Mouse (Mus musculus): ENCODE data around the gene Fam117b. TPM values are rescaled to one million over a fixed set of nuclear protein-coding genes. Genes with fewer than 3 reads are reported as not detected.

Gene Fam117b
- polyA plus RNA-seq, 1 experiment: 67.8 TPM

DNA sequence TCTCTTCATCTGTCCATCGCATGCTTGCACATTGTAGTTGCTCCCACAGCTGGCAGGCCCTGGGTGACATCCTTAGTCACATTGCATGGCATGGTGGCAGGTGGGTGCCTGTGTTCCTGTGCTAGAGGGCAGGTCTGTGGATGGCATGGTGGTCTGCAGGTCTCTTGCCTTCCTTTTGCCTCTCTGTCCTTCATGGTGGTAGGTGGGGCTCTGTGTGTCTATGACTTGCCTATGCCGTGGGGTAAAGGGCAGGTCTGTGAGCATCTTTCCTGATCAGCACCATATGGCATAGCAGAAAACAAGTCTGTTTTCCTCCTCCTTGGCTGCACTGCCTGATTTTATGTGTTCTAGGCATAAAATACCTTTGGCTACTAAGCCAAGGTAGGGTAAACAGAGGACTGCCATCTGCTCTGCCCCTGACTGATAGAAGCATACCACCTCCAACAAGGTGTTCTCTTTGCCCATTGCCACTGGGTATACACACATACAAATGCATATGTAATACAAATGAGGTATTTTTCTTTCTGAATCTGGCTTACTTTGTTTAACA lies 14.4 kb downstream of the Fam117b start:
- TF ChIP-seq GATA1 (IDR thresholded peaks at IDR 0.05; ENCODE audit: low read length): no peak

DNA sequence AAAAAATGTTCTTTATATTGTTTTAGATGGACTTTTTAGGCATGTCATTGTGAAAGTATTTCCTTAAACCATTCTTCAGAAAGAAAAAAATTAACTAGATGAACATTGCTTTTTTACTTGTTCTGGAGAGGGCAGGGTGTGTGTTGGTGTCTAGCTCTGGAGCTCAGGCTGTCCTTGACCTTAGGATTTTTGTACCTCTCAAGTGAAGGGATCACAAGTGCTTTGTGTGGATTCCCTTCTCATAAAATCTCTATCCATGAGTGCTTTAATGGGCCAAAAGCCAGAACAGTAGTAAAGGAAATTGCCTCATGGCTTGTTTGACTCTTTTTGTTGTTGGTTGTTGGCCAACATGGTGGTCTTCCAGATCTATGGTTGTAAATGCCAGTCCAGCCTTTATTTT lies 18.1 kb downstream of the Fam117b start:
- TF ChIP-seq GATA1 (IDR thresholded peaks at IDR 0.05; ENCODE audit: low read length): no peak

DNA sequence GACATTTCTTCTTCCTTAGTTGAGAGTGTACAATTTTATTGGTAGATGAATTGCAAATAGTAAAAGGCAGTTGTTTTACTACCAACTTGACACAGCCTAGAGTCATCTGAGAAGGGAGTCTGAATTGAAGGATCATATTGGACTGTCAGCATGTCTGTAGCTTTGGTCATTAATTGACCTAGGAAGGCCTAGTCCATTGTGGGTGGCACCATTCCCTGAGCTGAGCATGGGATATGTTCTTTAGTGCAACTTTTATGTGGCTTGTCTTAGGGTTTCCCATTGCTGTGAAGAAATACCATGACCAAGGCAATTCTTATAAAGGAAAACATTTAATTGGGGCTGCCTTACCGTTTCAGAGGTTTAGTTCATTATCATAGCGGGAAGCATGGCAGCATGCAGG lies 20.2 kb downstream of the Fam117b start:
- TF ChIP-seq GATA1 (IDR thresholded peaks at IDR 0.05; ENCODE audit: low read length): no peak

DNA sequence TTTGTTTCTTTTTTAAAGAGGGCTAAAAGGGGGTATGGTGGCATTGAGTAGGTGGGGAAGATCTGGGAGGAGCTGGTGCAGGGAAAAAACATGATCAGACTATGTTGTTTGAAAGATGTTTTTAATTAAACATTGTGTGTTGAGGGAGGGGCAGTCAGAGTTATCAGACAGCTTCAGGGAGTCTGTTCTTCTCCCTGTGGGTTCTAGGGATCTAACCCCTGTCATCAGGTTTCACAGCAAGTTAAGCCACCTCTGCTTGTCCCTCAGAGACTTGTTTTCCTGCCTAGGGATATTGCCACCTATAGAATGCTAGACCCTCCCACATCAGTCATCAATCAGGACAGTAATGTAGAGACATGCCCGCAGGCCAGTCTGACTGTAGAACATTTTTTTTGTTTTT lies 28.3 kb downstream of the Fam117b start:
- no peak for TF ChIP-seq GATA1 (IDR thresholded peaks at IDR 0.05; ENCODE audit: low read length)

DNA sequence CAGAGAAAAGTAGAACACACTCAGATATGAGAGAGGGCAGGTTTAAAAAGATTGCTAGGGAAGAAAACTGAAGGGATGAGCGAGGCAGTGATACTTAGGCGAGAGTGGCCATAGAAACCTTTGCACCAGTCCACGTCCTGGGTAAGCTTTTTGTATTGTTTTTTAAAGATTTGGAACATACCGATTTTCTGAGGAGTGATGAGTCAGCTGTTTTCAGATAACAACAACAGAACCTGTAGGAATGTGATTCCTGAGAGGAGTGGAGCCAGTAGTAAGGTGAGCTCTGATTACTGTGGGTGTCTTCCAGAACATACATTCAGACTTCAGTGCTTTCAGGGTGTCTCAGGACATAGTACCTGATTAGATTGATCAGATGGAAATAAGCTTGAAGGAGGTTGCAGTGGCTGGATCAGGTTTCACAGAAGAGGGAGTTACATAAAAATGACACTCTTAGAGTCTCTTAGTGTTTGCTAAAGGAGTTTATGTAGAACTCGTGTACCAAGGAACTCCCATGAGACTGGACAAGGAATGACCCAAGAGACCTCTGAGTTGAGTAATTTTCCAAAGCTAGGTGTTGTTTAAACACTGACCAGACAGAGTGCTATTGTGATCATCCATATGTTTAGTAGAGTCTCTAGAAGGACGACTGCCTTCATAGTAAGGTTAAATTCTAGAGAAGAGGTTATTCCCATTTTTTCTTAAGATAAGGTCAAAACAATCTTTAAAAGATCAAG lies 29.4 kb downstream of the Fam117b start:
- no peak for TF ChIP-seq GATA1 (IDR thresholded peaks at IDR 0.05; ENCODE audit: low read length)

DNA sequence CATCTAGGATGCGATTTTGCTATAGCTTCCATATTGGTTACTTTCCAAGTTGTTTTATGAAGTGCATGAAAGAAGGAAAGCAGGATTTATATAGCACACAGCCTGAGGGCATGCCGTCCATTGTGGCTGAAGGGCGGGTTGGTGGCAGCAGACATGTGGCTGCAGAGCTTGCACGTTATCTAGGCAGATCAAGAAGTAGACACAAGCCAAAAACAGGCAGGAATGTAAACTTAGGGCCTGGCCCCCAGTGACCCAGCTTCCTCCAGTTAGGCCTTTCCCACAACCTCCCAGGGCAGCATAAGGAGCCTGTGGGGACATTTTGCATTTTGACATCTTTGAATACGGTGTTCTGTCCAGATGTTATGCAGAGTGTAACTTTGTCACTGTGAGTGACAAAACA lies 31.0 kb downstream of the Fam117b start:
- TF ChIP-seq GATA1 (IDR thresholded peaks at IDR 0.05; ENCODE audit: low read length): no peak

DNA sequence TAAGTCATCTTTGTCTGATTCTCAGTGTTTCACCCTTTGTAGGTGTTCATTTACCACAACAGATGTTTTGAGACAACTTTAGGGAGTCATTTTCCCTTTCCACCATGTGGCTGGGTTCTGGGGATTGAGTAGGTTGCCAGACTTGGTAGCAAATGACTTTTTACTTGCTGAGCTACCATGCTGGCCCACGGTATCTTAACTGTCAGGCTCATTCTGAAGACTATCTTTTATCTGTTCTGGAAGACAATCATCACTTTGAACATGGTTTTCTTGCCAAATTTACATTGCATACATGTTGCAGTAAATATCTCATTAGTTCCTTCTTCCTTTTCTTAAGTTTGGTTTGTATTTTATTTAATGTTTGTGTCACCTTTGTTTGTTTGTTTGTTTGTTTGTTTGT lies 33.2 kb downstream of the Fam117b start:
- no peak for TF ChIP-seq GATA1 (IDR thresholded peaks at IDR 0.05; ENCODE audit: low read length)

DNA sequence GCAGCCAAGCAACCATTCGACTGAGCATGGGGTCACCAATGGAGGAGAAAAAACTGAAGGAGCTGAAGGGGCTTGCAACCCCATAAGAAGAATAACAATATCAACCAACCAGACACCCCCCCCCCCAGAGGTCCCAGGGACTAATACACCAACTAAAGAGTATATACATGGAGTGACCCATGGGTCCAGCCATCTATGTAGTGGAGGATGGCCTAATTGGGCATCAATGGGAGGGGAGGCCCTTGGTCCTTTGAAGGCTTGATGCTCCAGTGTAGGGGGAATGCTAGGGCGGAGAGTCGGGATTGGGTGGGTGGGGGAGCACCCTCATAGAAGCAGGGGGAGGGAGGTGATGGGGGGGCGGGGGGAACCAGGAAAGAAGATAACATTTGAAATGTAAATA lies 34.7 kb downstream of the Fam117b start:
- no peak for TF ChIP-seq GATA1 (IDR thresholded peaks at IDR 0.05; ENCODE audit: low read length)

DNA sequence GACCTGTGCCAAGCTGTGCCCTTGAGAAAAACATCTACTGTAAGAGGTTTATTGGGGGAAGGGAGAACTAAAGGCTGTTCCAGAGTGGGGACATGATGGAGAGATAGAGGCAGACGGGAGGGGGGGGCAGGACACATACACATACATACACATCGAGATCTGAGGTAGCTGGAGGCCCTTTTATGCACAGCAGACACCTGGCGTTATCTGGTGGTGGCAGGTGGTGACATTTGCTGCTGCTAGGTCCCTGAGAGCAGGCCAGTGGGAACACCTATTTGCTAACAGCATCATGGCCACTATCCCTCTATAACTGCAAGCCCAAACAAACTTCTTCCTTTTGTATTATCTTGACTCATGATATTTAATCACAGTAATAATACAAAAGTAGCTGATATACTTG lies 44.4 kb downstream of the Fam117b start:
- TF ChIP-seq GATA1 (IDR thresholded peaks at IDR 0.05; ENCODE audit: low read length): no peak

DNA sequence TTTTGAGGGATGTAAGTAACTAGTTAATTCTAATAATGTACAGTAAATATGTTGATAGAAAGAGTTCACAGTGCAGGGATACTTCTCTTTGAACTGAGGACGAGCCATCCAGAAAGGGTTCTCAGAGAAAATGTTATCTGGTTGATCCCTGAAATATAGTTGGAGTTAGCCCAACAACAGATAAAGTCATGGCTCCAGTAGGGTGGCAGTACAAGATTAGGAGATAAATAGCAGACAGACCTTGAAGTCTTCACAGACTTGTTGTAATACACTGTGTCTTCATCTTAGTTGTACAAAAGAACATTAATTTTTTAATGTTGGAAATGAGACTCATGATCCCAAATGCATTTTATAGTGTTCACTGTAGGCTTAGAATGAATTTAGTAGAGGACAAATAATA lies 47.1 kb downstream of the Fam117b start:
- no peak for TF ChIP-seq GATA1 (IDR thresholded peaks at IDR 0.05; ENCODE audit: low read length)

DNA sequence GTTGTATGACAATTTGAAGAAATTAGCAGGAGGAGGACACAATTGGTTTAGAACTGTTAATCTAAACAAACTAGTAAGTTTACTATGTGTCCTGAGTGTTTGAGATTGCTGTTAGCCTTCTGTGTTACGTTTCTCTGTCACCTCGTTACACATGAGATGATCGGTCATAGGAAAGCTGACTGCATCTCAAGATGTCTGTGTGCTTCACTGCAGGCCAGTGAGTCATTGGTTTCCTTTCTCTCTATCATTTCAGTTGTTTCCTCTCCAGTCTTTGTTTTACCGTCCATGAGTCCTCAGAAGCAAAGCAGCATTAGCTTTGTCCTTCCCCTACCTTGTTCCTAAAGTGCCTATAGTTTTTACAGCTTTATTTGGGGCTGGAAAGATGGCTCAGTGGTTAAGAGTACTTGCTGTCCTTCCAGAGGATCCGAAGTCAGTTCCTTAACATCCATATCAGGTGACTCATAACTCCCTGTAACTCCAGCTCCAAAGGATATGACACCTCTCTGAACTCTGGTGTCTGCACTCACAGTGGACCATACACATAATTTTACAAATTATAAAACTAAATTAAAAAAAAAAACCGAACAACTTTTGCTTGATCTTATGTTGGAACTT lies 53.5 kb downstream of the Fam117b start:
- no peak for TF ChIP-seq GATA1 (IDR thresholded peaks at IDR 0.05; ENCODE audit: low read length)

DNA sequence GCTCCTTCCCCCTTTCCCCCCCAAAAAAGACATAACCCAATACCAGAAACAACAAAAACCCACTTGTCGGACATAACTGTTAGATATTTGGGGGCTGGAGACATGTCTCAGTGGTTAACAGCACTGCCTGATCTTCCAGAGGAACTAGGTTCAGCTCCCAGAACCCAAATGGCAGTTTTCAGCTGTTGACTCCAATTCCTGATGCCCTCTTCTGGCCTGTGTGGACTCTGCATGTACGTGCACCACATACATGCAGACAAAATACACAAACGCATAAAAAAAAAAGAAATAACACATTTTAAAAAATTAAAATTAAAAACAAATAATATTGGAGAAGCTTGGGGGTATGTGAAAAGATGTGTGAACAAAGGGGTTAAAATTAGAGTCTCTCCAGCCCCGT lies 54.5 kb downstream of the Fam117b start:
- no peak for TF ChIP-seq GATA1 (IDR thresholded peaks at IDR 0.05; ENCODE audit: low read length)

DNA sequence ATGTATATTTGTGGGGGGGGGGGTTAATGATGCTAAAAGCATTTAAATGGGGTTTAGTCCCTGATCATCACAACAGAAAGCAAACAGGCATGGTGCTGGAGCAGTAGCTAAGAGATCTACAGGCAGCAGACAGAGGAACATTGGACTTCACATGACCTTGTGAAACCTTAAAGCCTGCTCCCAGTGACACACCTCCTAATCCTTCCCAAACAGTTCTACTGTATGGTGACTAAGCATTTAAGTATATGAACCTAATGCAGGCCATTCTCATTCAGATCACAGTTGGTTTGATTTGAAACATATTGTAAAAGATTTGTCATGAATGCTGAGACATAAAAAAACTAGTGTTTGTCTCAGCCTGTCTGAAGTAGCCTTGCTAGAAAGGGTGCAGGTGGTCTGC lies 73.8 kb downstream of the Fam117b start:
- TF ChIP-seq GATA1 (IDR thresholded peaks at IDR 0.05; ENCODE audit: low read length): no peak

DNA sequence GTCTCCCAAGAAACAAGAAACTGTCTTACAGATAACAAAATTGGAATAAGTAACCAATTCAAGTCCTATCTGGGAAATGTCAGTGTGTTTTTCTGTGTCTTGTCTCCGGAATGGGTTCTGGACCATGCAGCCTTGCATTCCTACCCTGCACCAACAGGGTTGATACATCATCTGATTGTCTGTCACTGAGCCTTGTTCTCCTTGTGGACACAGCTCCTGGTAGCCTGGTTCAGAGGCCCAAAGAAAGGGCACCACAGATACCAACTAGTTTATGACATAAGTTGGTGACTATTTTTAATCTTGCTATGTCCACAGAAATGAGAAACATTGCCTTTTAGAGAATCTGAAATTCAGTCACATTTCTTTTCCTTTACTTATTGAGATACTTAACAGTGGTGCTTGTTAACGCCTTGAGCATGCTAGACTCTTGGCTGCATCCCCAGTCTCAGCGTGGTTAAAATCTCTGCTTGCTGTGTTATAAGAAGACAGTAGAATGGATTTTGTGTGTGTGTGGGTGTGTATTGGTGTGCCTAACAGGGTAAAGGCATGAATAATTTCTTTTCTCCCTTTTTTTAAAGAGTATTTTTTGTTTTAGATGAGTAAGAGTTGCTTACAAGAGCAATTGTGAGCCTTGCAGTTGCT lies 74.7 kb downstream of the Fam117b start:
- TF ChIP-seq GATA1 (IDR thresholded peaks at IDR 0.05; ENCODE audit: low read length): no peak

DNA sequence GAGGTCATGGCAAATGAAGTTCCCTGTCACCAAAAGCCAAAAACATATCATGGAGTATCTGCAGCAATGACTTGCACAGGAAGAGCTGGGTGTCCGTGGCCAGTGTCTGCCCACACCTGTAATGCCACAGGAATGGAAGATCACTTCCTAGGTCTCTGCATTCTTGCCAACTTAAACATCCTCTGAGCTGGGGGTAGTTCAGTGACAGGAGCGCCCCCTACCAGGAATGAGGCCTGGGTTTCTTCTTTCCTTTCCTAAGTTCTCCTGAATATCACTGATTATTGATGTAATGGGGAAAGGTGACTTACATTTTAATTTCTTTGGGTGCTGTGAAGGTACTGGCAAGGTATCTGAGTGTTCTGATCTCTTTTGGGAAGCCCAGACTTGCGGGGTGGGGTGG lies 82.8 kb downstream of the Fam117b start:
- TF ChIP-seq GATA1 (IDR thresholded peaks at IDR 0.05; ENCODE audit: low read length): no peak

DNA sequence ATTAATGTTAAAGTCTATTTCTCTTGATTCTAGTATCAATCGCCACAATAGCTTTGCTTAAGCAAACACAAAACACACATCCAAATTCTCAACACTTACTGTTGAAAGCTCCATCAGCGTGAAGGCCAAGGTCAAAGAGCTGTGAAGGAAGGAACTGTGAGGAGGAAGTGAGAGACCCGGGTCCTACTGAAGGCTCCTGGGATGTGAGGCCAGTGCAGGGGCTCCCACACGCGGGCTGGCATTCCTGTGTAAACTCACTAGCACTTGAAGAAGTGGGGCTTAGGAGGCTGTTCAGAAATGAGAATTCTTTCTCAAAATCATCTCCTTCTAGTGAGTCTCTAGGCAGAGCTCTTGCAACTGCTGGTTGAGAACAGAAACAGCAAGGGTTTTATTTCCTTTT lies 84.5 kb downstream of the Fam117b start:
- TF ChIP-seq GATA1 (IDR thresholded peaks at IDR 0.05; ENCODE audit: low read length): no peak

DNA sequence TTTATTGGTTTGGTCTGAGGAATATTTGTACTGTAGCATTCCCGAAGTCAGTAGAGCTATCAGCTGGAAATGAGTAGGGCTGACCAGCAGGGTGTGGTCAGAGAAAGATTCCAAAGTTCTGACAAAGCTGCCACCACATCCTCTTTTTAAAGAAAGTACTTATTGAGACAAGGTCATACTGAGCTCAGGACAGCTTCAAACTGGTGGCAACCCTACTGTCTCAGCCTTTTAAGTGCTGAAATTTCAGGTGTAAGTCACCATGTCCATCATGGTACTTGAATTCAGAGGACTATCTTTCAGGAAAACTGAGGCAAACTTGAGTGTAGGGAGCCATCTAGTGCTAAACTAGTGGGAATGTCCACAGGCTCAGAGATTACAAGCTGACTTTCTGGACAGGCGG lies 87.5 kb downstream of the Fam117b start:
- TF ChIP-seq GATA1 (IDR thresholded peaks at IDR 0.05; ENCODE audit: low read length): no peak
